Mouse (Mus musculus) heart, adult 18-20 months (tissue): ENCODE data around the gene Tnfrsf13c. TPM values are rescaled to one million over a fixed set of nuclear protein-coding genes. Genes with fewer than 3 reads are reported as not detected.

Experiments
- DNase-seq, 2 experiments: peaks; one replicate each; pipeline ENCODE4 v3.0.0; 2021 to 2022; ENCODE audit warnings: mixed read lengths in 1 of 2
- microRNA-seq, 2 experiments: library from miRNA; unstranded; fragments of <30 nt; microRNA quantifications; one replicate each; pipeline ENCODE4 v1.2.0; 2022
- total RNA-seq, 2 experiments: library from RNA; stranded (reverse); gene quantifications; 2 replicates each; pipeline ENCODE4 v1.2.3; 2021

Tnfrsf13c gene
- total RNA-seq, 2 experiments from 2014 or later: 0.35 to 2.2 TPM

GRCm38 (mm10) chr15:82182311-82182710 is 41.9 kb downstream of the Tnfrsf13c start:
- no peak for DNase-seq

- DNase-seq: no peak
These were observed 43.0 kb downstream of the Tnfrsf13c start for GRCm38 (mm10) chr15:82181131-82181530.

- no peak for DNase-seq
These were observed 46.4 kb downstream of the Tnfrsf13c start for GRCm38 (mm10) chr15:82177743-82178290.

- no peak for DNase-seq
These were observed 49.1 kb downstream of the Tnfrsf13c start for GRCm38 (mm10) chr15:82175091-82175490.

- DNase-seq: no peak
These were observed 51.5 kb downstream of the Tnfrsf13c start for GRCm38 (mm10) chr15:82172648-82173047.

Small RNA genes lying within 50 kb of the gene (microRNA-seq; reads per million reads assigned to microRNA genes)
- 9.5 to 12.9 reads per million in 2 experiments for gene Mir33

Other genes starting within 250 kb of the Tnfrsf13c start
- not detected for gene 1700029P11Rik, start 243.8 kb downstream of the Tnfrsf13c start, total RNA-seq
- 10 to 100 TPM; 24.6 to 25.3 TPM for gene Xrcc6, start 236.5 kb downstream of the Tnfrsf13c start, total RNA-seq
- 10 to 100 TPM; 25.1 to 29.0 TPM for gene Desi1, start 190.5 kb downstream of the Tnfrsf13c start, total RNA-seq
- gene Snu13, start 176.8 kb downstream of the Tnfrsf13c start, total RNA-seq: 10 to 100 TPM; 47.3 to 53.5 TPM
- not detected for gene 4930407I10Rik, start 165.2 kb downstream of the Tnfrsf13c start, total RNA-seq
- gene Mei1, start 154.4 kb downstream of the Tnfrsf13c start, total RNA-seq: not detected
- 1 to 10 TPM; 4.0 to 4.4 TPM for gene Ccdc134, start 96.4 kb downstream of the Tnfrsf13c start, total RNA-seq
- 10 to 100 TPM; 18.2 to 22.1 TPM for gene Srebf2, start 77.2 kb downstream of the Tnfrsf13c start, total RNA-seq
- under 1 TPM in 1 of 2 experiments, not detected in 1; 0.21 TPM for gene Shisa8, start 11.6 kb downstream of the Tnfrsf13c start, total RNA-seq
- gene Cenpm, start 20.4 kb upstream of the Tnfrsf13c start, total RNA-seq: under 1 TPM; 0.42 to 0.46 TPM
- not detected for gene 1500009C09Rik, start 28.0 kb upstream of the Tnfrsf13c start, total RNA-seq
- gene Sept3, start 50.5 kb upstream of the Tnfrsf13c start, total RNA-seq: 1 to 10 TPM in 1 of 2 experiments, under 1 TPM in 1; 0.62 to 1.1 TPM
- not detected for gene Wbp2nl, start 74.6 kb upstream of the Tnfrsf13c start, total RNA-seq
- 10 to 100 TPM; 25.4 to 32.2 TPM for gene Naga, start 114.6 kb upstream of the Tnfrsf13c start, total RNA-seq
- gene Pheta2, start 114.6 kb upstream of the Tnfrsf13c start, total RNA-seq: under 1 TPM; 0.72 to 0.75 TPM
- 100 to 1,000 TPM; 185 to 222 TPM for gene Smdt1, start 114.6 kb upstream of the Tnfrsf13c start, total RNA-seq
- 100 to 1,000 TPM; 750 to 751 TPM for gene Ndufa6, start 130.0 kb upstream of the Tnfrsf13c start, total RNA-seq
- 10 to 100 TPM; 25.8 to 30.1 TPM for gene Cyp2d22, start 155.9 kb upstream of the Tnfrsf13c start, total RNA-seq
- gene Cyp2d11, start 169.7 kb upstream of the Tnfrsf13c start, total RNA-seq: not detected
- gene Cyp2d10, start 182.8 kb upstream of the Tnfrsf13c start, total RNA-seq: not detected
- gene Cyp2d9, start 209.1 kb upstream of the Tnfrsf13c start, total RNA-seq: not detected